Mouse (Mus musculus): Measurements from ENCODE around the gene Il9r.

Gene Il9r

DNA sequence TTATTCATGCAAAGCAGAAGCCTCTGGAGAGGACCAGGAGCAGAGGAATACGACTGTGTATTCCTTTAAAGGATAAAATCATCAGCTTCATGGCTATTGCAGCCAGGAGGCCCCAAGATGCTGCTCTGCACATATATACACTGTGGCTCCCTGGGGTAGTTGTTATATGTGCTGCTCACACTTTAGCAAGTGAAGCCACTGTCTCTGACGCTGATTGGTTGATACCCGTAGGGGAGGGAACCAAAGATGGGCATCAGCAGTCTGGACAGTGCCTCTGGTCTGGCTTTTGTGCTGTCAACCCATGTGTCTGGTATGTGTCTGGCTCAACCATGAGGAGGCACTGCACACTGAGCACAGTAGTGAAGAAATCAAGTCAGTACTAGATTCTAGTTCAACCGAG is 33.4 kb downstream of the Il9r start:
- in situ Hi-C loops (cut with MboI; ENCODE audit: low sequenced_read_pairs) = loop anchor here (25.0 kb wide), 1 partner anchor 504 kb away; the partner anchor contains the start of gene Bod1

DNA sequence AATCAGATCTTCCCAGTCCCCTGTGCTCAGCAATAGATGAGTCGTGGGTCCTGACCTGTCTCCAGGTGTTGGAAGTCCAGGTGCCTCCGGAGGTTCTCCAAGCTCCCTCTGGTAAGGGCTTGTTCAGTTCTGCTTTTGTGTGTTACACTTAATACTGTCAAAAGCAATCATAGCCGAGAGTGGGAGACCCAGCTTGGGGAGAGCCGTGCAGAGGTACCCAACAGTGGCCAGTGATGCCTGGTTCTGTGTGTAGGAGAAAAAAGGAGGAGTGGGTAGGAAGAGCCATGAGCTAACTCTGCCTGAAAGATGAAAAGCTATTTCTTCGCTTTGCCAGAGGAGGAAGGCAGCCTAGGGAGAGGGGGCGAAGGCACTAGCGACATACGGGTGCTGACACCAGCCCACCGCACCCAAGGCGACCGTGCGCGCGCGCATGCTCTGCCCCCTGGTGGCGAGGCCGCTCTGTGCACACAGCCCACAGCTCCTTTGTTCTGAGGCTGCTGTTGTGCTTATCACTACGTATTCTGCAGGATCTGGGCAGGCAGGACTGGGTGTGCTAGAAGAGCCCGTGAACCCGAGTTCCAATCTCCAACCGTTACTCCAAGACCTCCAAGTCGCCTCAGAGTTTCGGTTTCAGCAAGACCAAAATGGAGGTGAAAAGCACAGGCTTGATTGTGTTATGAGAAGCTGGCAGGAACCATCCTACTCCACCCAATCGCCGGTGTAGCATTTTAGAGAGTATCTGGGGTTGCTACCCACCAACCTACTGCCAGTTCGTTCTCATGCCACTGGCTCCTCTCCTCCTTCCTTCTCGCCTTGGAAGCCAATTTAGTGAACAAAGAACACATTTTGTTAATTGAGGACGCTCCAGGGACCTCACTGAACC is 37.9 kb downstream of the Il9r start:
- in situ Hi-C loops (cut with MboI; ENCODE audit: low sequenced_read_pairs) = loop anchor here (25.0 kb wide), 1 partner anchor 500 kb away; the partner anchor contains the start of gene Bod1

DNA sequence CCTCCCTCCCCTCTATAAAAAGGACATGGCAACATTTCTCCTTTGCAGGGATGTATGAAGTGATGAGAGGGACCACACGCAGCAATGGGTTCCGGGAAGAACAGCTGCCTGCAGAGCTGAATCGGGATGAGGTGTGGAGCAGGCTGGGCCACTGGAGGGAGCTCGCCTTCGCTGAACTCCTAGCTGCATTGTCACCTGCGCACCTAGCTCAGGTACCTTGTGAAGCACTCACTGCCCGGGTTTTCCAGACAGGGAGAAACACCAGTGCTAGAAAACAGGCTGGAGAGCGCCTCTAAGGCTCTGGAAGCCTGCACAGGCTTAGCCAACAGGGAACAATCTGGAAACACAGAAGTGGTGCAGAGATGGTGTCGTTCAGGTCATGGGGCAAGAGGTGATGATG is 38.6 kb downstream of the Il9r start:
- in situ Hi-C loops (cut with MboI; ENCODE audit: low sequenced_read_pairs) = loop anchor here (25.0 kb wide), 1 partner anchor 499 kb away; the partner anchor contains the start of gene Bod1

DNA sequence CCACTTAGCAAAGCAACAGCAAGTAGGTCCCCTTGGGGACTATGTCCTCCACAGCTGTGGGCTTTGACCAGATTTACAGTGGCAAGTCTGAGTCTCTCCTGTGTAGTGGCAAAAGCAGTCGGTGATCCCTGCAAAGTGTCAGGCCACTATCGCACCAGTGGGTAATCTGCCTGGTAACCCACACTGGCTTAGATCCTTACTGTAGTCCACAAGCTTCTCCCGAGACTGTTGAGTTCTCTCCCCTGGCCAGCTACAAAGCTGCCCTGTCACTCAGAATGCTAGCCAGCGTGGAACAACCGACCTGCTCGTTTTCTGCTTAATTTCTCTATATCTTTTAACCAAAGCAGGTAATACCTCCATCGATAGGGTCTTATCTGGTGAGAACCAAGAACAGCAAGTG is 39.7 kb downstream of the Il9r start:
- in situ Hi-C loops (cut with MboI; ENCODE audit: low sequenced_read_pairs) = loop anchor here (25.0 kb wide), 1 partner anchor 498 kb away; the partner anchor contains the start of gene Bod1

DNA sequence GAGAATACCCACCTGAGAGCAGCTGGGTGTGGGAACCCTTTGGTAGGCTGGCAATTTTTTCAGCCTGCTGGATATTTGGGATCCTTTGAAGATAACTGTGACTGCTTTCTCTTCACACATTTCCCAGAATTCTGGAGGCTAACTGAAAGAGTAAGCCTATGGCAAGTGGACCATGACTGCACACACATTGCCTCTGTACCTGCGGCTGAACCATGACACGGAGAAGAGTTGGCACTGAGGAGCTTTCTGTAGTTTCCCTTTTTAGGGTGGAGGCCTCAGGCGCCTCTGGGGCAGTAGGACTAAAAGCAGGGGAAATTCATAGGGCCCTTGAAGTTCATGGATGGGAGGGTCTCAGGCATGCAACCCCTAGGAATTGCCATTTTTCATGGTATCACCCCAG is 40.9 kb downstream of the Il9r start:
- in situ Hi-C loops (cut with MboI; ENCODE audit: low sequenced_read_pairs) = loop anchor here (25.0 kb wide), 1 partner anchor 497 kb away; the partner anchor contains the start of gene Bod1

DNA sequence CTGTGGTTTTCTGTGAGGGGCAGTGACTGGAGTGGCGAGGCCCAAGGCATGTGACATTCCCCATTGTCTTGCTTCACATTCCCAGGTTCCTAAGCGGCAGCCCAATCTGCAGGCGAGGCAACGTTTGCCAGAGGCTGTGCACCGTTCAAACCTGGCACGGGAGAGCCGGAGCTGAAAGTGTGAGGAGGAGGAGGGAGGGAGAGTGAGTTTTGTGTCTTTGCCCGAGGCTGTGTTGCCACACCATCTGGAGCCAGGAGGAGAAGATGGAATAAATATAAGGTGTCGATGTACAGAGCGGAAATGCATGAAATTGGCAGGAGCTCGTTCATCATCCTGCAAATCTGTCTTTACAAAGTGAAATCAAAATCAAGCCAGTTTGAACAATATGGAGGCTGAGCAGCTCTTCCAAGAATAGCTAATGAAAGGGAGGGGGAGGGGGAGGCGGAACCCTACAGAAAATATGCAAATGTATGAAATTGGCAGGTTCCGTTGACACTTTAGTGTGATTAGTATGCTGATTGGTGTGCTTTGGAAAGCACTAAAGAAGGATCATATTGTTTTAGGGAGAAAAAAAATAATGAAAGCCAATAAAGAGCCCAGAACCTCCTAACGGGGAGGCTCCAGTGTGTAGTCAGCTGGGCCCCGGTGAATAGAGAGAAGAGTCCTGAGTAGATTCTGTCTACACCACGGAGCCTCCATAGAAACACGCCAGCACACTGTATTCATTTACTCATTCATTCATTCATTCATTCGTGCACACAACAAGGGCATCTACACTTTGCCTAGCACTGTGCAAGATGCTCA is 42.1 kb downstream of the Il9r start:
- in situ Hi-C loops (cut with MboI; ENCODE audit: low sequenced_read_pairs) = loop anchor here (25.0 kb wide), 1 partner anchor 496 kb away; the partner anchor contains the start of gene Bod1

DNA sequence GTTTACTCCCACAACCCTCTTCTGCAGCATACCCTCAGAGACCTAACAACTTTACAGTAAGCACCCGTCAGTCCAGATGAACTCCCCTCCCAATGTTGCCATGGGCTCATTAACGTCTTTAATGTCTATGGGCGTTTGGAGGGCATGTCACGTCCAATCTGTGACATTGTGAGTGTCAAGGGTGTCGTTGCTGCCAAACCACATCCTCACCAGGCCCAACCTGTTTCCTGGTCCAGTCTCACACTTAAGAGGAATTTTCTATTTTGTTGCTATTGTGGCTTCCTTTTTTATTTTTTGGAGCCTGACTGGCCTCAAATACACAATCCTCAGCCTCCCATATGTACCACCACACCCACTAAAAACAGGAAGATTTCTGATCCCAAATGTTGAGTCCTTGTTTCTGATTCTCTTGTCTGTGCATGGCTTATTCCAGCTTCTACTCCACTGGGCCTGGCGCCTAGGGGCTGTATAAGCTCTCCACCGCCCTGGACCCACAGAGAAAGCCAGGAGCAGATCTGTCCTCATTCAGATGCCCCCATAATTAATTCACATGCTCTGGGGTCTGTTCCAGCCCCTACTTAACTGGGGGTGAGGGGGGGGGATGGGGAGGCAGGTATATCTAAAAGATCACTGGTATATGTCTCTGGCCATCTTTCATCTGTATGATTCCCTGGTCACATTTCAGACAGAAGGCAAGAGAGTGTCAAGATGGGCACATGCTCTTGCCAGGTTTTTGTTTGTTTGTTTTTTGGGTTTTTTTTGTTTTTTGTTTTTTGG is 43.0 kb downstream of the Il9r start:
- in situ Hi-C loops (cut with MboI; ENCODE audit: low sequenced_read_pairs) = loop anchor here (25.0 kb wide), 1 partner anchor 495 kb away; the partner anchor contains the start of gene Bod1

DNA sequence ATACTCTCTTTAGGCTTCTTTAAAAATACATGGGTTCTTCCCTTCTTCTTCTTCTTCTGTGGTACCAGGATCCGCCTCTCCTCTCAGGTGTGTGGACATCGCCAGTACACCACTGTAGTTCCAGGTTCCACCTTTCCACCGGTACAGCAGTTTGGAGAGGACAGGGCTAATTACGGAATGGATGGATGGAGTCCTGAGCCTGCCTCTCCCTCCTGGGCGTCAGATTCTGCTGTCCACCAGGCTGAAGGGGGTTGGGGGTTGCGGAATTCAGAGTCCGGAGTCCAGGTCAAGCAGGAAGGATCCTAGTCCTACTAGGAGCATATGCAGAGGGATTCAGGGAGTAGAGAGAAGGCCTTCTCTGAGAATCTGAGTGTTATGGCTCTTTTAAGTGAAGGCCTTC is 46.9 kb downstream of the Il9r start:
- in situ Hi-C loops (cut with MboI; ENCODE audit: low sequenced_read_pairs) = loop anchor here (25.0 kb wide), 1 partner anchor 491 kb away; the partner anchor contains the start of gene Bod1

DNA sequence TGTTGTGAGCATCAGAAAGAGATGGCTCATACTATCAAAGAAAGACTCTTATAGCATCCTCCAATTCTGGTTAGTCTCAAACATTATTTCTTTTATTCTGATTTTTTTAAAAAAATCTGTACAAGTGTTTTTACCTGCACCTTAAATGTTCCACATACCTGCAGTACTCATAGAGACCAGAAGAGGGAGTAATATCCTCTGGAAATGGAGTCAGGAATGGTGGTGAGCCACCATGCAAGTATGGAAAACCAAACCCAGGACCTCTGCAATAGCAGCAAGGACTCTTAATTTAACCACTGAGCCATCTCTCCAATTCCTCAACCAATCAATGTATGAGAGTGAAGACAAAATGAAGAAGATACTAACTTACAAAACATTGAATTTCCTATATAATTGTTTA is 47.3 kb downstream of the Il9r start:
- in situ Hi-C loops (cut with MboI; ENCODE audit: low sequenced_read_pairs) = loop anchor here (25.0 kb wide), 1 partner anchor 491 kb away; the partner anchor contains the start of gene Bod1

DNA sequence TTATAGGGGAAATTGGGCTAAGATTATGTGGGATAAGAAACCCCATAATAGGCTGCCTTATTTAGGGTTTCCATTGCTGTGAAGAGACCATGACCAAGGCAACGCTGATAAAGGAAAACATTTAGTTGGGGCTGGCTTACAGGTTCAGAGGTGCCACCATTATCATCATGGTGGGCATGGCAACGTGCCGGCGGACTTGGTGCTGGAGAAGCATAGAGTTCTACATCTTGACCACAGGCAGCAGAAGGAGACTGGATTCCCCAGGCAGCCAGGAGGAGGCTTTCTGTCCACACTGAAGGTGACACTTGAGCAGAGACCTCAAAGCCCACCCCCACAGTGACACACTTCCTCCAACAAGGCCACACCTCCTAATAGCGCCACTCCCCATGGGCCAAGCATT is 48.8 kb downstream of the Il9r start:
- in situ Hi-C loops (cut with MboI; ENCODE audit: low sequenced_read_pairs) = loop anchor here (25.0 kb wide), 1 partner anchor 489 kb away; the partner anchor contains the start of gene Bod1

DNA sequence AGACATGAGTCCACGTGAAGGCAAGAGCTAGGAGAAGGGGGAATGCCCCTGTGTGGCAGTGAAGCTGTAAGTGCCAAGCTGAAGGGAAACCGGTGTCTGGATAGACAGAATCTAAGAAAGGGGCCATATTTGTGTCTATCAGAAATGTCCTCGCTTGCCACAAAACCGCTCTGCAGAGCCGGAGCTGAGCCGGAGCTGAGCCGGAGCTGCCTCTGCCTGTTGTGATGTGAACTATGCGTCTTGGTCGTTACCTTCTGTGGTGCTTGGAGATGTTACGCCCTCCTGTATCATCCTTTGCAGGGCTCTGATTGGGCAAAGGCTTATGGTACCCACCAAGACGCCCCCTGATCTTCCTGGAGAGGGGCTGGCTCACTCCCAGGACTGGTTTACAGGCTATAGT is 50.5 kb downstream of the Il9r start:
- in situ Hi-C loops (cut with MboI; ENCODE audit: low sequenced_read_pairs) = loop anchor here (25.0 kb wide), 1 partner anchor 487 kb away; the partner anchor contains the start of gene Bod1

DNA sequence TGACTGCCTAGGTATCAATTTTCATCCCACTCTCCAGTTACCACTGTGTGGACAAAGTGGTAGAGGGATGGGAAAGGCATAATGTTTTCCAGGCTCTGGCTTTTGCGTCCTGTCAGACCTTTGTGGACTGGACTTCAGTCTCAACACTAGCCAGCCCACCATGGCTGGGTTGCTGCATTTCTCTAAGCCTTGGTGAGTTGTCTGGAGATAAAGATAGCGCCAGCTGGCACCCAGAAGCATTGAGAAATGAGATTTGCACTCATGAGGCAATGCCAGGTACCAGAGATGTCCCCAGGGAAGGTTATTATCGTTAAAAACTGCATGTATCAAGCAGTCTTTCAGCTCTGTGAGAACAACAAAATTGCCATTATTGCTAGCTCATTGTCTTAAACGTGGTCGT is 57.3 kb downstream of the Il9r start:
- in situ Hi-C loops (cut with MboI; ENCODE audit: low sequenced_read_pairs) = no loop called here

DNA sequence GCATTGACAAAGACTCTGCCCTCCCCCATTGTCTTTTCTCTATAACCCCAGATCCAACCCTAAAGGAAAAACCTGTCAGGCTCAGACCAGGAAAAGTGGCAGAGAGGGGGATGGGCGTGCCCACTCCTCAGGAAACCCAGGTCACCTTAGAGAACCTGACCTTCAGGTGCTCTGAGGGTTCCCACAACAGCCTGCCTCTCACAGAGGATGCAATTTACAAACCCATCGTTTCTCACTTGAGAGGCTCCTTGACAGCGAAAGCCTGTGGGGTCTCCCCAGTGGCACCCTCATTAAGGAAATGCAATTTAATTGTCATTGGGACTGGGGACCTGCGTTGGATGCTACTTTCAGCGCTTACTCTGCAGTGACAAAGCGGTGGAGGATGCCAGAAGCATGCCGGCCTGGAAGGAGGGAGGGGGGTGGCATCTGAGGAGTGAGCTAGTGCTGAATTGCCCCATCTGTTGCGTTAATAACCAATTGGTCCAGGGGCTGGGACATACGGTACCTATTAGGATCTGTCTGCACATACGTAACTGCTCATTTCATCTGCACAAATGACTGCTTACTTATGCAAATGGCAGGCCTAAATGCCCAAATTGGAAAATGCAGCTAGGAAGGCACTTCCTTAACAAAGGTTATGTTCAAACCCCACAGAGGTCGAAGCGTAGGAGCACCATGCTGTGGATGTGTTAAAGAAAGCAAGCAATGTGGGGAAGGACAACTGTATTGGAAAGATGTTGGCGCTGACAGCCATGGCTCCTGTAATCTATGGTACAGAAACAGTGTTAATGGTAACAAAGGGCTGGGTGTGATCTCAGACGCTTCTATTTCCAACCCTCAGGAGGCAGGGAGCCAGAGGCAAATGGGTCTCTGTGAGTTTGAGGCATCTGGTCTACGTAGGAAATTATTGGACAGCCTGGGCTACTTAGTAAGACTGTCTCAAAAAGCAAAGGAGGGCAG is 58.2 kb downstream of the Il9r start:
- in situ Hi-C loops (cut with MboI; ENCODE audit: low sequenced_read_pairs) = no loop called here

DNA sequence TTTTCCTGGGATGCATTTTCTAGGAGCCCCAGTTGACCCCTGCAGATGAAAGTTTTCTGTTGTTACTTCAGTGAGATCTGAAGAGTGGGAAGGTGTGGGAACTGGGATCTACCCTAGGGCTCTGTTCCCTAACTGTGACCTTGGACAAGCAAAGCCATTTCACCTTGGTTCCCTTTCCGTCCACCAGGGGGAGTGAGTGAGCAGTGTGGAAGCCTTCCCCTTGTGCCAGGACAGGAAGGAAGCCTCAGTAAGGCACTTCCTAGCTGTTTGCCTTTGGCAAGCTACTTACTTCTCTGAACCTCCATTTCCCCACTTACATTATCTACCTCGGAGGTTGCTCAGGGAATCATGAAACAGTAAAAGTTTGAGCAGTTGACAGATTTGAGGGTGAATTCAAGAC is 59.0 kb downstream of the Il9r start:
- in situ Hi-C loops (cut with MboI; ENCODE audit: low sequenced_read_pairs) = no loop called here

DNA sequence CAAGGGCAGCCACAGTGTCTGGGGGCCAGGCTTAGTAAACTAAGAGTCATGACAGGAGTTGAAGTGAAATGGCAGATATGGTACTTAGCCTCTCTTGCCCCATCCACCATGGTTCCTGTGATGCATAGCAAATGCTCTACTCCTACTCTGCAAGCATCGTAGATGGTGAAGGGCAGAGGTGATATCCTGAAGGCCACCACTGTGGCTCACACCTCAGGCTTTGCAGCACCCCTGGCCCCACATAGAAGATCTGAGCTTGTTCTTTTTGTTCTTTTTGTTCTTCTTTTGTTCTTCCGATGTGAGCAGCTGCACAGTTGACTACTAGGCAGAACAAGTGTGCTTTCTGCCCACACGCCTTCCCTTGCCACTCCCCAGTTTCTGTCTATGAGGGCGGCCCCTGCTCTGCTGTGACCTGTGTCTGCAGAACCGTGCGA is 60.5 kb downstream of the Il9r start:
- in situ Hi-C loops (cut with MboI; ENCODE audit: low sequenced_read_pairs) = loop anchor here (10.0 kb wide), 1 partner anchor 145 kb away; no protein-coding TSS in a partner anchor

DNA sequence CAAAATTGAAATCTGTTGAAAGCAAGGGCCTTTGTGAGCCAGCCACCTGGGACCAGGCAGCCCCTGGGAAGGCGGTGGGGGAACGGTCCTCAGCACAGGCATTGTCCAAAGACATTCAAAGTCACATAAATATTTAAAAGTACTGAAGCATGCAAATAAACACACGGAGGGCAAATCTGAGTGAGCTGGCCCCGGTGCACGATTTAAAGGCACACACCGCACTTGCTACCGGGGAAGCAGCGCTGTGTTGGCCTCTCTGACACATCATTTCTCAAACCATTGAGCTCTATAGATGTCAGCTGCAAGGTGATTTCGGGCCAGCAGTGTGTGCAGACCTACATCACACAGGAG is 61.5 kb downstream of the Il9r start:
- in situ Hi-C loops (cut with MboI; ENCODE audit: low sequenced_read_pairs) = loop anchor here (10.0 kb wide), 1 partner anchor 144 kb away; no protein-coding TSS in a partner anchor

DNA sequence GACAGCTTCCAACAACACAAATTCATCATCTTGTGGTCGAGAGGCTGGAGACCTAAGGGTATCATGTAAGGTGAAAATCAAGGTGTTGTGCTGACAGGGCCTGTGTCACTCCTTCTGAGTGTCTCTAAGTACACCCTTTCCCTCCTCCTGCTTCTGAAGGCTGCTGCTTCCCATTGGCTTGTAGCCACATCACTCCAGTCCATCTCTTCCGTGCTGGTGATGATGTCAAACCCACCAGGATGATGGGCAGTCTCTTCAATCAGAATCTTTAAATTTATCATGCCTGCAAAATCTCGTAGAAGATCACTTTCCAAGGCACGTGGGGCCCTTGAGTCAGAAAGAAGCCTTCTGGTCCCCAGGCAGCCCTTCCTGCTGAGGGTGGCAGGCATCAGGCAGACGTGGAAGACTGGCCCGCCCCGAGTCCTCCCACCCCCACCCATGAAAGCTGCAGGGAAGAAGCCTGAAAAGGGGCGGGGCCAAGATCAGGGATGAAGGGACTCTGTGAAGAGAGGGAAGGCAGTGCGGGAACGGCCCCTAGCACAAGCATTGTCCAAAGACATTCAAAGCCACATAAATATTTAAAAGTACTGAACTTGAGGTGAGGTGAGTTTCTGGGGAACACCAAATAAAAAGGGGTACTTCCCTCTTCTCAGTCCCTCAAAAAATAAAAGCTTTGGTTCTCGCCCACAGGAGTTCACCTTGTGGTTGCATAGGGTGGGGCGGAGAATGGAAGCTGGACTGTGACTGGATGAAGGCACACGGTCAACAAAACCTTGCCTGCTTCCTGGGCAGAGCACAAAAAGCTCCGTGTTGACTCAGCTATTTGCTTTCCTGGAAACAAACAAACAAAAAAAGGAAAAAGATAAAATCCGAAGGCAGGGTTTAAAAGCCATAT is 62.1 kb downstream of the Il9r start:
- in situ Hi-C loops (cut with MboI; ENCODE audit: low sequenced_read_pairs) = loop anchor here (10.0 kb wide), 1 partner anchor 143 kb away; no protein-coding TSS in a partner anchor
